Mouse (Mus musculus) left cerebral cortex, postnatal 25 days (tissue): Measurements from ENCODE around the gene Usp46. TPM values are rescaled to one million over a fixed set of nuclear protein-coding genes. Genes with fewer than 3 reads are reported as not detected.

Experiments
- DNase-seq, 2 experiments: peaks; one replicate each; pipeline ENCODE4 v3.0.0; 2022; ENCODE audit warnings: low spot score in 2 of 2, mixed read lengths in 1 of 2
- intact Hi-C: fragments of 180-260 bp; cut with DNase I; formaldehyde crosslinking; loops from one replicate; pipeline ENCODE4 v1.15.1; 2025
- total RNA-seq, 2 experiments: library from RNA; stranded (reverse); gene quantifications; 2 replicates each; pipeline ENCODE4 v1.2.3; 2021

The Usp46 gene
- 100 to 1,000 TPM; 148 to 153 TPM for total RNA-seq

DNA sequence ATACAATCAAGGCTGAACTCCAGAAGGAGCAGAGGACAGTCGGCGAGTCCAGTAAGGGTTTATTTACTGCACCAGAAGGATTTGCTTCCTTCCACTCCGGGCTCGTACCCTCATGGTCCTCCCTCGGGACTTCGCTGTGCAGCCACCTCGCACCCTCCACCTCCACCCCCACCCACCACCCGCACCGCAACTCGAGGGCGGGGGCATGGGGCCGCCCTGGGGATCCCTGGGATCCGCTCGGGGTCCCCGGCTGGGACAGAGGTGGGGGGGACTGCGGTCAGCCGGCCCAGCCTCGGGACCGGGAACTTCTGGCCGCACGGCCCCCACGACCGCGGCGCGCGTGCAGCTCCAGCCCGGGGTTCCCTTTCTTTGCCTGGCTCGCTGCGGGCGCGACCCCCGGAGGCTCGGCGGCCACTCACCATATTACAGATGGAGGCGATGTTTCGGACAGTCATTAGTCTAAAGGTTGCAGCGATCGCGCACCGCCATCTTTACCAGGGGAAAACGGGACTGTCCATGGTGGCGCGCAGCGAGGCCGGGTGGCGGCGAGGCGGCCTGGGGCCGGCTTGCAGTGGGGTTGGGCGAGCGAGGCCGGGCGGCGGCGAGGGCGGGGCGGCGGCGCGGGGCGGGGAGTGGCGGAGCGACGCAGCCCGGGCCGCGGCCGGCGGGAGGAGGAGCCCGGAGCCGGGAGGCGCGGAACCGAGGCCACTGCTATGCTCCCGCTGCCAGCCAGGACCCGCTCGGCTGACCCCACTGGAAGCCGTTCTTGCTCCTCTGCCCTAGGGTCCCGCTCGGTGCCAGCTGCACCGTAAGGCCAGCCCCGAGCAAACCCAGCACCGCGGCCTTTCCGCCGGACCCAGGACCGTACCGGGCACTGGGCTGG is at the start of gene Usp46:
Gene Usp46 (minus strand): TSS at position 601 of the 883 bp plus-strand sequence.
- intact Hi-C loops = loop anchor here (5.0 to 10.0 kb wide), 3 partner anchors 129 to 1087 kb away; partner anchors contain the start of genes Pdgfra and Rasl11b
- peak; percentile 75 to 81 for DNase-seq

DNA sequence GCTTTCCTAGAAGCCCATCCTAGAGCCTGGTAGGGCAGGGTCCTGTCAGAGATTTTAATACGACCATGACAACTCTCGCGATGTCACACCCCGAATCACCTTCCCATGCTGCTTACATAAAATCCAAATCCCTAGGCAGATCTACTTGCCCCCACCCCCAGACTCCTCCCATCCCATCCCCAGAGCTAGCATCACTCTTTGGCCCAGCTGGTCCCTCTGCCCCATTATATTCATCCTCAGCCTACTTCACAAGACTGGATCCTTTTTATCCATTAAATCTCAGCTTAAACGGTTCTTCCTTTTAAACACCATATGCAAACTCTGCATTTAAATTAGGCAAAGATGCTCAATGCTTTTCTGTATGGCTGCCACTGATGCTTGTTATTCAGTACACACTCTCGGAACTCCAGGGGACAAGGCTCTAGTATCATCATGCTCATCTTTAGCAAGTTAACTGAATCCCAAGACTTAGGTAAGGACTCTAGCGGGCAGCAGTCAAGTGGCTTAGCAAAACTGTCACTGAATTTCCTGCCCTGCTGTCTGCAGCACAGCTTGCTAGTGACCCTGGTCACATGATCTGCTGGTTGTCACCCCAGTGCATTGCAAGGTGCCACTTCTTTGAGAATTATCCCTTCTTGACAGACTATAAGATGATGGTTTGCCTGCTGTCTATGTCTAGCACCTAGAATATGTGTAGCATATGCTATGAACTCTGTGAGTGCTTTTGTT is 45.9 kb upstream of the Usp46 start:
- DNase-seq = peak in 1 of 2 experiments; percentile 45
- intact Hi-C loops = no loop called here

DNA sequence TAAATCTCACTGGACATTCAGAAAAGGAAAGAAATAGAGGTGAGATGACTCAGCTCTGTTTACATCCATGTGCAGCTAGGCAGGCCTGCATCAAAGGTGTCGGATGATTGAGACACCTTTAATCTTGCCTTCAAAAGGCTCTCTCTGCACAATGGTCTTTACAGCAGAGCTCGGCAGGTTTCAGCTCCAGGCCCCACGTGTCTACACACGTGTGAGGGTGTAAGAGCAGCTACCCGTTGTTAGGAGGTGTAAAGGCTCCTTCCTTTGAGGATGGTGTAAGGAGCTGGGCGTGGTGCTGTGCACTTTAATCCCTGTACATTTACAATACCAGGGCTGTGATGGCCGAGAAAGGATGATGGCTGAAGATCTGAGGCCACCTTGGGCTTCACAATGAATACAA is 37.2 kb upstream of the Usp46 start:
- DNase-seq = no peak
- intact Hi-C loops = no loop called here

DNA sequence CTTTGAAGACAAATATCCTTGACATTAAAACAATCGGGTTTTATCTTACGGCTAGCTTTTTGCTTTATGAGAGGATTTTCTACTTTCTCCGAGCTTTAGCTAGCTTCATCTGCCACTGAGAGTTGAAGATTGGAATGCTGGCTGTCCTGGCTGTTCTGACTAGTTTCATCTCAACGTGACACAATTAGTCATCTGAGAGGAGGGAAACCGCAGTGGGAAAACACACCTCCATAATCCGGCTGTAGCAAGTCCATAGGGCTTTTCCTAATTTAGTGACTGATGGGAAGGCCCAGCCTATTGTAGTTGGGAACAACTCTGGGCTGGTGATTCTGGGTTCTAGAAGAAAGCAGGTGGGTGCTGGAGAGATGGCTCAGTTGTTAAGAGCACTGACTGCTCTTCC is 33.5 kb upstream of the Usp46 start:
- peak in 1 of 2 experiments; percentile 70 for DNase-seq
- intact Hi-C loops = no loop called here

DNA sequence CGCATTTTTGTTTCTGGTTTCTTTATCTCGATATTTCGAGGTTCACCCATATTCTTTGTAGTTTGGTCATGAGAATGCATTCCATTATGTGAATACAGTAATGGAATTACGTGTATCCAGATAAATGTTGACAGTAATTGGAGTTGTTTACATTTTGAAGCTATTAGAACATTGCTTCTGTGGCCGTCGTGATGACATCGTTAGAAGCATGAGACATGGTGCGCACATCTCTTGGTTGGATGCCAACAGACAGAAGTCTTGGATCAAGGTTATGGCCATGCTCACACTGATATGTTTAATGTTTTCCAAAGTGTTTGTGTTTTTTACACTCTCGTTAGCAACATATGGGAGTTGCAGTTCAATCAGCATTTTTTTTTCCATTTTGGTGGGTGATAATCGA is 30.8 kb upstream of the Usp46 start:
- intact Hi-C loops = loop anchor here (5.0 kb wide), 1 partner anchor 153 kb away; no protein-coding TSS in a partner anchor
- no peak for DNase-seq

DNA sequence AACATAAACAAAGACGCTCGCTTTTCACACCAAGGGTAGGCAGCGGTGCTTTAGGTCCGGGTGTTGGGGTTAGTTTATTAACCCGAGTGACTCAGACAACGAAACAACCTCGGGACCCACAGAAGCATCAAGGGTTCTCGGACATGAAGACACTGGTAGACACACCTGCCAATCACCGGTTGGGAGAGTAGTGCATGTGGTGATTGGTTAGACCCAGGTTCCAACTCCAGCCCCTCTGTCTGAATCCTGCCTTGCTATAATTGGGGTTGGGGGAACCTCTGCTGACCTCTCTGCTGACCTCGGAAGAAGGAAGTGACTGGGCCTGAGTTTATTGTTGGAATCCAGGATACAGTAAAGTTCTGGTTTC is 29.6 kb upstream of the Usp46 start:
- intact Hi-C loops = loop anchor here (5.0 kb wide), 1 partner anchor 154 kb away; no protein-coding TSS in a partner anchor

DNA sequence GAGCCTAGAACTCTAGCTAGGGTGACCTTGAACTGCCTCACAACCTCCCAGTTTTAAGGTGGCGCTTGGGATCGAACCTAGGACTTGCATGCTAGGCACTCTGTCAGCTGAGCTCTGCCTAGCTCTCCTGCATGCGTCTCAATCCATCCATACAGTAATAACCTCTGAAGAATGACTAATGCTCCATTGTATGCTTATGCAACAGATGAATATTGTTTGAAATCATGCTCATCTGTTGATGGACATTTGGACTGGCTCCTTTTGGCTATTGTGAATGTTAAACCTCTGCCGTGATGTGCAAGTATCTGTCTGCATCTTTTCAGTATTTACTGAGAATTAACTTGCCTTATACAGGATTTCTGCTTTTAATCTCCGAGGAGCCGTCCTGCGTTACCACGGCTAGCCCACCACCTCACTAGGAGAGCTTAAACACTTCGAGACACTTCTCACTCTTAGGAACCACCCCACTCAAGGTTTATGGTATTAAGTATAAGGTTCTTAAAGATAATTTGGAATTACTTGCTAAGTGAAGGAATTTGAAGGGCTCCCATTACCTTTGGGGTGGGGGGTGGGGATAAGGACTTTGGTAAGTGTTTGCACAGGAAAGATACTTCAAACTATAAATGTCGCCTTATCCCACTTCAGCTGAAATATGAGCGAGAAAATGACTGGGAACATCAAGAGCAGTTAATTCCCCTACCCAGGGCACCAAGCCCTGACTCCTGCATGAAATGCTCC is 29.1 kb upstream of the Usp46 start:
- intact Hi-C loops = loop anchor here (5.0 kb wide), 1 partner anchor 155 kb away; no protein-coding TSS in a partner anchor
- DNase-seq = no peak

More for the DNA sequence above, 29.6 kb upstream of the Usp46 start:
- DNase-seq = no peak

DNA sequence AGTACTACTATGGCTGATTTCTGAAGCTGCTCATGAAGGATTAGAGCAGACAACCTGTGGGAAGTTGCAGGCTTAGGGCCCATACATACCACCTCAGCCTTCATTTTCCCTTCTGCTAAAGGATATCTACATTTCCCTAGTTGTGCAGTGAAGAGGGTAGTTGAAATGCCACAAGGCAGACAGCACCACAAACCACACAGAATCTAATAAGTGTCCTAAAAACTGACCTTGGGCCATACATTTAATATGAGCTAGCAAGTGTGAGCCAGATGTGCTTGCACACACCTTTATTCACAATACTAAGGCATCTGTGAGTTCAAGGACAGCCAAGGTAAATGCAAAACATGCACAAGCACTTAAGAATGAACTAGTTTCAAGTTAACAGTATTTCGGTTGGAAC is 27.8 kb upstream of the Usp46 start:
- DNase-seq = no peak
- intact Hi-C loops = loop anchor here (5.0 kb wide), 1 partner anchor 156 kb away; no protein-coding TSS in a partner anchor

DNA sequence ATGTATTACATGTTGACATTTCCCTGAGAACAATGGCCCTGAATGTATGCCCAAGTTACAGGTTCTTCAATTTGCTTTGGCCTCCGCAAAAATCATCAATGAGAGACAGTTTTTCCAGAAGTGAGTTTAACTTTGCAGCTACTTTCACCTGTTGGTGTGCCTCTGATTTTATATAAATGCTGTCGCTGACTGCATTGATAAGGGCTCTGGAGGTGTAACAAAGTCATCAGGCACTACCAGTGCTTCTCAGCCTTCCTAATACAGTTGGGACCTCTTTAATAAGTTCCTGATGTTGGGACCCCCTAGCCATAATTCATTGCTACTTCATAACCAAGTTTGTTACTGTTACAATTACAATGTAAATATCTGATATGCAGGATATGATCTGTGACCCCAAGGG is 27.4 kb upstream of the Usp46 start:
- intact Hi-C loops = loop anchor here (5.0 kb wide), 1 partner anchor 157 kb away; no protein-coding TSS in a partner anchor
- no peak for DNase-seq

DNA sequence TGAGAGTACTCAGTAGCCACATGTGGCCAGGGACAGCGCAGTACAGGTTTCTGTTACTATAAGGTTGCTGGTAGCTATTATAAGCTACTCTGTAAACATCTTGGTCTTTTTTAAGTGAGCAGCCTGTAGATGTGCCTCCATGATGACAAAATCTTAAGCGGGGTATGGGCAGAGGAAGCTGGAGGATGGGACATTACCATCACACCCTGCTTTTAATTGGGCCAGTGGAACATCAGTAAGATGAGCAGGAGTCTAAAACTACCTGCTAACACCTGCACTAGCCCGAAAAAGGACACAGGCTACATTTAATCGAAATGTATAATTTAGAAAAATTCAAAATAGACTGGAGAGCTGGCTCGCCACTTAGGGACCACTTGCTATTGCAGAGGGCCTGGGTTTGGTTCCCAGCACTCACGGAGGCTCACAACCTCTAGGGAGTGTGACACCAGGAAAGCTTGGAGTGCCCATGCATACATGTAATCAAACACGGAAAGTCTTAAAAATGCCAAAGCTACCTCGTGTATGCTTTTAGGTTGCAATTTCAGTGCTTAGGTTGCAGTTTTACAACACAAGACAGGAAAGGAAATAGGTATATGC is 26.7 kb upstream of the Usp46 start:
- intact Hi-C loops = loop anchor here (5.0 kb wide), 1 partner anchor 157 kb away; no protein-coding TSS in a partner anchor
- no peak for DNase-seq

DNA sequence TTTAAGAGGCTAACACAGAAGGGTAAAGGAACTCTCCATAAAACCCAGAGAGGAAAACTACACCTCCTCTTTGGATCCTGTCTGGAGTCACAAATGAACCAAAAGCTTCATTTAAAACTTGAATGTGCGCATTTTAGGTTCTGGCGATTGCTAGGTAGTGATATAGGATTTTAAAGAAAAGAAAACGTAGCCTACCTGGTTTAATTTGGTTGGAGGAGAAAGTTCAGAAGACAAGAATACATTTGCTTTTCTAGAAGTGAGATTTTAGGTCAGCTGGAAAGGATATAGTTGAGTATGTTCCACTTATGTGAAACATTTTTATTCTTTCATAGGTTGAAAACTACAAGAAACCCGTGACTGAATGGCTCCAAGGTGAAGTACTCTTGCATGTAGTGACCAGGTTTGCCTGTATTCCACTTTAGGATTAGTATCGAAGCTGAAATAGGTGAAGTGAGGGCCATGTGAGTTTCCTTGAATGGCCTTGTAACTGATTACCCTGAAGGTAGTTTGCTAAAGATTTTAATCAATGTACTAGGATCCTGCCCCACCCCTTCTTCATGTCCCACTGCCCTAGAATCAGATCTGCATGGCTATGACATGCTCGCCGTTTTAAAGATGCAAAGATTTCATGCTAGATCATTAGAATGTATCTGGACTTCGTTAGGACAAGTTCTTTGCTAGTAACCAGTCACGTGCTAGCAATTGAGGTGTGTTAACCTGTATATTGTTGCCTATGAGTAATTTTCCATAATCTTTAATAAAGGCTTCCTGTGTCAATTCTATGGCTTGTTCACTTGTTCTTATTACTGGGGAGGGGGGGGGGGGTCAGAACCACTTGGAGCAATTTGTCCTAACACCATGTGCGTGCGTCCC is 25.6 kb upstream of the Usp46 start:
- intact Hi-C loops = loop anchor here (2.0 kb wide), 1 partner anchor 101 kb away; the partner anchor contains the start of gene Rasl11b
- DNase-seq = no peak

DNA sequence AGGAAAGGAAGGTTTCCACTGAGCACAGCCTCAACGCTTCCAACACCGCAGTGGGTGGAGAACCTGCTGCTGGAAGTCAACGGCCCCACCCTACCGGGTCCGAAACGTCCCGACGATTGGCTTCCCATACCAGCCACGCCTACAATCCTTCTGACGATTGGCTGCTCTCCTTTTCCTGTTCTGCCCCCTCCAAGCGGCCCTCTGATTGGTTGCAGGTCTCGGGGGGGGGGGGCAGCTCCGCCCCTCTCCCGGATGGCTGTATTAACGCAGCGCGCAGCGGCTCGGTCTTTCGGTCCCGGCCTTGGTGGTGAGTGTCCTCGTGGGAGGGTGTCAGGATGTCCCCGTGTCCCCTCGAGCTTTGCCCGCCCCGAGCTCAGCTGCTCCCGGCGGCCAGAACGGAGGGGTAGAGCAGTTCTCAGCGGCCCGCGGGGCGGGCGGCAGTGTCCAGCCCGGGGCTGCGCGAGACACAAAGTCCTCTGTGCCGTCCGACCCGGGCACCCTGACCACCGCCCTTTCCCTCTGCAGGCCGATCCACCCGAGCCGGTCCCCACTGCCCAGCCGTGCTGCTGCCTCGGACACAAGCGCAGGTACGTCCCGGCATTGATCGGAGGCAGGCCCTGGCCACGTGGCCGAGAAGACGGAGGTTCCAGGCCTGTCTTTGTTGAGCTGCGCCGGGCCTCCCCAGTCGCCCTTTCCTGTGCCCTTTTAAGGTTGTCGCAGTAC is 24.8 kb upstream of the Usp46 start:
- peak; percentile 91 to 98 for DNase-seq
- intact Hi-C loops = loop anchor here (2.0 kb wide), 1 partner anchor 102 kb away; the partner anchor contains the start of gene Rasl11b

DNA sequence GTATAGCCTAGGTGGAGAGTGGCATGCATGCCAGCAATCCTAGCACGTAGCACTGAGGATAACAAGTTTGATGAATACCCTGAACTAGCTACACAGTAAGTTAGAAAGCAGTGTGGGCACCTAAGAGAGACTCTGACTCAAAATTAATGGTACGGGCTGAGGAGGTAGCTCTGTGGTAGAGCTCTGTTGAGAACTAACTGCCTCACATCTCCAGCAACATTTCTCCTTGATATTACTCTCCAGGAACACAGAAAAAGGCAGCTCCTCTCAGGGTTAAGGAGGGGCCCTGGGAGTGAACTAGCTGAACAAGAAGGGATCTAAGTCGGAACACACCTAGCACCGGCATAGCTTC is 24.2 kb upstream of the Usp46 start:
- intact Hi-C loops = loop anchor here (2.0 kb wide), 1 partner anchor 102 kb away; the partner anchor contains the start of gene Rasl11b
- no peak for DNase-seq

DNA sequence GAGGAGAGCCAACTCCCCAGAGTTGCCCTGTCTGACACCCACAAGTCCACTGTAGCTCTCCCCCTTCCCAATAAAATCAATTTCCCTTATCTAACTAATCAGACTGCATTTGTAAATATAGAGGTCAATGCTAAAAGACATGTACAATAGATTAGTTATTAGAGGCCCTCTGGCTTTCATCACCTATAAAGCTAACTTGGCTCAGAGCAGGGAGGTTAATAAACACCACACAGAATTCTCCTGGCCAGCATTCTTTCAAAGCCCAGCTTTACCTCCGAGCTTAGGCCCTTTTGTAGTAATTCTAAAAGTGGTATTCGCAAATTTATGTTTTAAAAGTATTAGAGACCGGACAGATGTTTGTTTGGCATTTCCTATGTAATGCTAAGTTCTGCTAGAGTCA is 21.4 kb upstream of the Usp46 start:
- no peak for DNase-seq
- intact Hi-C loops = no loop called here

DNA sequence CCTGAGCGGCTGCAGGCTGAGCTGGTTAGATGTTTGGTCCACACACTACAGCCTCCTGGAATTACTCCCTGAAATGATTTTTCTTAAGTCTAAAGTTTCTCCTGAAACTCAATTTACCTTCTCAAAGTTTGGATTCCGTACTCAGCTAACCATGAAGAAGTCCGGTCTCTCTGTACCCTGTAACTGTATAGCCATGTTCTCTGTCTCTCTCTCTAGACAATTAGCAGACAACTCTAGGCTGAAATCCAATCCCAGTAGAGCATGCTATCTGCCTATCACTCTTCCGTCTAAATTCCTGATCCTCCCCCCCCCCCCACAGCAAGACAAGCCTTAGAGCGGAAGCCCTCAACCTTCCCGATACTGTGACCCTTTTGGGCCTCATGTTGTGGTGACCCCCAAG is 13.5 kb upstream of the Usp46 start:
- intact Hi-C loops = no loop called here
- no peak for DNase-seq

DNA sequence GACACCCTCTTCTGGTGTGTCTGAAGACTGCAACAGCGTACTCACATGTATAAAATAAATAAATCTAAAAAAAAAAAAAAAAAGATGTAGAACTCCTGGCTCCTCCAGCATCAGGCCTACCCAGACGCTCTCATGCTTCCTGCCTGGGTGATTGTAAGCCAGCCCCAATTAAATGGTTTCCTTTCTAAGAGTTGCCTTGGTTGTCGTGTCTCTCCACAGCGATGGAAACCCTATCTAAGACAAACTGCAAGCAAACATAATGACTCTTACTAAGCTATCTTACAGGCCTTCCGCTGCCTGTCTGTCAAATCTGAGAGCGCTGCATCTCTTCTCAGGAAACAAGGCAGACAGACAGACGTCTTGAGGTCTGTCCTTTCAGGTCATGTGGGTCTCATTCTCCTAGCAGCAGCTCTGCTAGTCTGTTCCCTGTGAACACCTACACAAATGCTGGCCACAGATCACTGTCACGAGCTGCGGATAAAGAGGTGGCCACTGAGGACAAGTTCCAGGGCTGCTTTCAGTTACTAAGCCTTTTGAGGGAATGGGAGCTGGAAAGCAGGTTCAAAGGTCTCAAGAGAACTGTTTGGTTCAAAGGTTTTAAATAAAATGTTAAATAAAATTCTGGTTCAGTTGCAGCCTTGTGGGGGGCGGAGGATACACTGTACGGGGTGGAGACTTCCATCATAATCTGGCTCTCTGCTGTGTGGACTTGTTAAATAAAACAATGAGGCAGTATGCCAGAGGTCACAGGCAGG is 10.8 kb upstream of the Usp46 start:
- intact Hi-C loops = no loop called here
- DNase-seq = no peak

DNA sequence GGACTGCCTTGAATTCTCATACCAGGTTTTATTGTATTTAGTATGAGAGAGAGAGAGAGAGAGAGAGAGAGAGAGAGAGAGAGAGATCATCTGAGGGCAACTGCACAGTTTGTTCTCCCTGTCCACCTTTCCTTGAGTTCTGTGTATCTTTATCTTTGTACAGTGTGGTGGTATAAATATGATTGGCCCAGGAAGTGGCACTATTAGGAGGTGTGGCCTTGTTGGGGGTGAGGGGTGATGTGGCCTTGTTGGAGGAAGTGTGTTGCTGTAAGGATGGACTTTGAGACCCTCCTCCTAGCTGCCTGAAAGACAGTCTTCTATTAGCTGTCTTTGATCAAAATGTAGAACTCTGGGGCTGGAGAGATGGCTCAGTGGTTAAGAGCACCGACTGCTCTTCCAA is 10.2 kb upstream of the Usp46 start:
- intact Hi-C loops = no loop called here
- no peak for DNase-seq
